Mouse (Mus musculus) cerebellum, adult 8-10 months (tissue): ENCODE measurements around the gene Cacna2d4.

Experiments used
- DNase-seq: peaks from one replicate; pipeline ENCODE4 v3.0.0; 2022

The Cacna2d4 gene

DNA sequence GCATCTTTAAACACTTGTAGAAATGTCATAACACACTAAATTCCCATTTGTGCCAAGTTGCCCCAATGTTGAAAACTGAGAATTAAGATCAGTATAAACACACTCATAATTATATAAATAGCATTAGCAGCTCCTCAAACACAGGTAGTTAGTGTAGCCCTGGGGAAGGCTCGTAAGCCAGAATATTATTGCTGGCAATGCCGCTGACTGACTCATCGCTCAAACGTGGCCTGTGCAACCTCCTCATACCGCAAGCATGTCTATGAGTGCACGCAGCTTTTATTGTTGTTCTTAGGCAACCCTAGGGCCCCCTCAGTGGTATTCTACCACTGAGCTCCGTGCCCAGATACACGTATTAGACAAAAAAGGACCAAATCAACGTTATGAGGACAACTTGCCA lies 156.5 kb downstream of the Cacna2d4 start:
- DNase-seq: no peak

DNA sequence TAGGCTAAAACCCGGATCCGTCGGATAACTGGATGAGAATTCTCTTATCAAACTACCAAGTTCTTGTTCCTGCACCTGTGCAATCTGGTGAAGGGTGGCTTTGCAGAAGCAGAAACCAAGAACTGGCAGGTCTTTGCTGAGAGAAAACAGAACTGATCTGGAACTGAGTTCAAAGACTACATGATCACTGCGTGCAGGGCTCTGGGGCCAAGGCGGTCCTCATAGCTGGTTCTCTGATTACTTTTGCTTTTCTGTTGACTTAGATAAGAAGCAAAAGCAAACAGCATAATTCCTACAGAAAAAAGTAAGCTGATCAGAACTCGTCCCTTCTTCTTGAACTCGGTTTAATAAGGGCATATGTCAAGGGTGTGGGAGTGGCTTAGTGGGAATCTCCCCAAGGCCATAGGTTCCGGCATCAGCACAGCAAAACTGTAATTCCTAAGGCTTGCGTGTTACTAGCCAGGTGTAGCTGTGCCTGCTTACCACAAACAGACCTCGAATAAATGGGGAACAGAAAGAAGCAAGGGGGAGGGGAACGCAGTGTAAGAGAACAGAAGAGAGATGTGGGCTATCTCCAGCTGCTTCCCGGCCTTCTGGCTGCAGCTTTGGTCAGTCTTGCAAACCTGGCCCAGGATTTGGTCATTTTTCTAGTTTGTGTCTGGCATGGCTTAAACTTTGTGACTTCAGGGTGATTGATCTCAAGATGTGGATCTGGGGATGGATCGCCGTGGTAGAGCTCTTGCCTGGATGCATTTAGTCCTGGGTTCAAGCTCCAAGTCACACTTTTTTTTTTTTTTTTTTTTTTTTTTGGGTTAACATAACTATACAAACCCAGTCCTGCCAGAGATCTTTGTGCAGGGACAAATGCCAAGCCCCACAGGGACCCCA lies 159.3 kb downstream of the Cacna2d4 start:
- DNase-seq: no peak

DNA sequence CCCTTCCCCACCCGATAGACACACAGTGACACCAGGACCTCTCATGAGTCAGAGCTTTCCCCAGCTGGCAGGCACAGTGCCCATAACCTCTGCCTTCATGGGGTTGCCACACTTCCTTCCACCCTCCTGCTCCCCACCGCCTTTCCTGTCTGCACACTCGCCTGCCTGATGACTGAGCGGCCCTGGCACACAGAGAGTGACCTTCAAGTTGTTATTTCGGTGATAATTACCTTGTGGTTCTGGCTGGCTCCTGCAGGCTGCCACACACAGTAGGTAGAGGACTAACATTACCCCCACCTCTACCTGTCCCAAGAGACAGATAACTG lies 159.9 kb downstream of the Cacna2d4 start:
- DNase-seq: no peak

GRCm38 (mm10) chr6:119399371-119399770 lies 163.0 kb downstream of the Cacna2d4 start:
- DNase-seq: no peak

DNA sequence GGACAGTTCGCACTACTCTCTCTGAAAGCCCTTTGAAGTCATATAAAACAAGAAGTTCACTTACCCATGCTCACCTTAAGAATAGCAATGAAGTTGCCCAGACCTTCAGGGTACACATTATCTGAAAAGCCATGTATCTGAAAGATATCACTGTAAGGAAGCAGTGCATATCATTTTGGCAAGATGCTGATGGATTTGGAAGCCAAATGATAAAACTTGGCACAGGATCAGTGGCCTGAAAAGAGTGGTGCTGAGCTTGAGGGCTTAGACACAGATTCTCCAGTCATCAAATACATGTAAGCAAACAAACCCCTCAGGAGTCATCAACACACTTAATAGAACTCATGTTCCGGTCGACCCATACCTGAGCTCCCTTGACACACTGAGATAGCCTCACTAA lies 164.3 kb downstream of the Cacna2d4 start:
- no peak for DNase-seq

DNA sequence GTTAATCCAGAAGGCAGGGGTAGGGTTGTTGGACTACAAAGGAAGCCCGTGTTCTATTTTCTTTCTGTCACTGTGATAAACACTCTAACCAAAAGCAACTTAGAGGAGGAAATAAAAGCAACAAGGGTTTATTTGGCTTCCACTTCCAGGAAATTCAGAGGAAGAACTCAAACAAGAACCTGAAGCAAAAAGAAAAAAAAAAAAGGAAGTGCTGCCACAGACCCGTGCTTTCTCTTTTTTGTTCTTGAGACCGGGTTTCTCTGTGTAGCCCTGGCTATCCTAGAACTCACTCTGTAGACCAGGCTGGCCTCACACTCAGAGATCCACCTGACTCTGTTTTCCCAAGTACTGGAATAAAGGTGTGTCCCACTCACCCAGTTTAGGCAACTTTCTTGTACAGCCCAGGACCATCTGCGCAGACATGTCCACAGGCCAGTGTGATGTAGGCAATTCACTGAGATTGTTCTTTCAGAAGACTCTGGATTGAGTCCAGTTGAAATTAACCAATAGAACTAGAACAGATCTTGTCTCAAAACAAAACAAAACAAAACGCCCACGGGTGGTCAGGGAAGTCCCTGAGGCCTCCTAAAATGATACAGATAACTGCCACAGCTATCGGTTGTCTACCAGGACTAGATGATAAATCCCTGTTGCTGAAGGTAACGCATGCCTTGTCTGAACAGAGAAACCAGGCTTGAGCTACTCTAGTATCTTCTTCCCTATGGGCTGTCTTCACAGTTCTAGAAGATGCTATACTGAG lies 165.4 kb downstream of the Cacna2d4 start:
- DNase-seq: no peak
